Mouse (Mus musculus): ENCODE results near the gene Mindy2. TPM values are rescaled to one million over a fixed set of nuclear protein-coding genes. Genes with fewer than 3 reads are reported as not detected.
A peak's percentile ranks its signal among the peaks of the same experiment; 100 is the strongest.

Mindy2 gene
- total RNA-seq (2021), result 10 to 100 TPM; 17.8 to 19.0 TPM
- long read RNA-seq, experiment 1, full-length matches to known transcripts, result 9 of 11 reads
- long read RNA-seq, experiment 1, partial matches to known transcripts, result 0 of 11 reads
- long read RNA-seq, experiment 1, other reads (novel, unspliced or antisense), result 2 of 11 reads
- long read RNA-seq, experiment 2, full-length matches to known transcripts, result 32 of 36 reads
- long read RNA-seq, experiment 2, partial matches to known transcripts, result 2 of 36 reads
- long read RNA-seq, experiment 2, other reads (novel, unspliced or antisense), result 2 of 36 reads

DNA sequence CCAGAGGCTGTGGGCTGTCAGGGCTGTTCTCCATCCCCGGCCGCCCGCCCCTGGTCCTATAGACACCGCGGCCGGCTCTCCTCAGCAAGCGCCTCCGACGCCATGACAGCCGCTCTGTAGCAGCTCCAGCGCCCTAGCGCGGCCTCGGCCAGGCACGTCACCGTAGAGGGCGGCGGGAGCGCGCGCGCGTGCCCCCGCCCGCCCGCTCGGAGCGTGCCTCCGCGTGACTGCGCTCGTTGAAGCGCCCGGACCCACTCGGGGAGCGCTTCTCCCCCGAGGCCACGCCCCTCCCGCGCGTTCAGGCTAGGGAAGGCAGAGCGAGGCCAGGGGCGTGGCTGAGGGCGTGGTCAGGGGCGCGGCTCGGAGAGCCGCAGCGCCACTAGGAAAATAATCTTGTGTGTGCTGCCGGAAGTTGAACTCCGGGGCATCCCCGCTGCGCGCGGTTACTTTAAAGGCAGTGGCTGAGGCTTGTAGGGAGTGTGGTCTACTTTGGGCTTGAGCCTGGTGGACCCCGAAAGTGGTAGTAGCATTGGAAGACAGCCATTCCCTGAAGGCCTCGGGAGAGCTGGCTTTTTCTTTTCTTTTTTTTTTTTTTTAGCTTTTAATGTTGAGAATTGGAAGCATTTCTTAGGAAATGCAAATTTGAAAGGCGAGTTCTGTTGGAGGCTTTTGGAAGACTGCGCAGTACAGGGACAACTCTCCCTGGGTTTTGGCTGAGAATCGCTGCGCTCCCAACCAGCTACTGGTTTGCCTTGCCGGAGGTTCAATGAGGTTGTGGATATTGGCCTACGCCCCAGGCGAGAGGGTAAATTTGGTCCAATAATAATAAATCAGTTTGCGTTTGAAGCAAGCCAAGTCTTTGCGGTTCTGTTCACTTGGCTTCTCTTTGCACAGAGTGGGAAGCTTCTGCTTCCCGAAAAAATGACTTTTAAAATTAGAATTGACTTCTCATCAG lies at the start of gene Mindy2:
Gene Mindy2, minus strand, starts transcription at position 162 of the 955 bp plus-strand sequence.
- DNase-seq (ENCODE audit: low spot score in 2 of 2), result peak; percentile 94 to 98

DNA sequence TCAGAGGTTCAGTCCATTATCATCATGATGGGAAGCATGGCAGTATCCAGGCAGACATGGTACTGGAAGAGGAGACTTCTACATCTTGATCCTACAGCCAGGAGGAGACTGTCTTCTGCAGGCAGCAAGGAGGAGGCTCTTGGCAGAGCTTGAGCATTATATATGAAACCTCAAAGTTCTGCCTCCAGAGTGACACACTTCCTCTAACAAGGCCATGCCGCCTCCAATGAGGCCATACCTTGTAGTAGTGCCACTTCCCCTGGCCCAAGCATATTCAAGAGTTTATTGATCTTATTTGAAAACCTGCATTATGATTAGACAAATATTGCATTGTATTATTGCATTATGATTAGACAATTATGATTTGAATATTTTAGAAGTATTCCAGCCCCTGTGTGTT lies 49.5 kb upstream of the Mindy2 start:
- DNase-seq (ENCODE audit: low spot score in 2 of 2), result no peak

DNA sequence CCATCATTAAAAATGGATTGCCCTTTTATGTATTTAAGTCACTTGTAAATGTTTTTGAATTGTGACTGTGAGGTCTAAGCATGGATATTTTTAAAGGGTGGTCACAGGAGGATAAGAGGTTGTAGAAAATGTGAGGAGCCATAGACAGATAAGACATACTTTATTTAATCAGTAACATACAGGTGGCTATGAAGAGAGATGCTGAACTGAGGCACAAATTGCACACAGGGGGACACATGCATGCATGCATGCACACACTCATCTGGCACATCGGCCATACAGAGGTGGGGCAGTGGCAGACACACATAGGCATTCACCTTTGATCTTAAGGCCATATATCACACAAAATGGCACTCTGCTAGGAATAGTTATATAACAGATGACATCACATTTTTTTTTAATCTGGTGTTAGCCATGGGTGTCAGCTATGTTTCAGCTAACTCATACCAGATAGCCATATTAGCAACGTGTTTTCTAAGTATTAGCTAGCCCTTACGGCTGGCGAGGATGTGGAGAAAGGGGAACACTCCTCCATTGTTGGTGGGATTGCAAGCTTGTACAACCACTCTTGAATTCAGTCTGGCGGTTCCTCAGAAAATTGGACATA lies 46.7 kb upstream of the Mindy2 start:
- no peak for DNase-seq (ENCODE audit: low spot score in 2 of 2)

DNA sequence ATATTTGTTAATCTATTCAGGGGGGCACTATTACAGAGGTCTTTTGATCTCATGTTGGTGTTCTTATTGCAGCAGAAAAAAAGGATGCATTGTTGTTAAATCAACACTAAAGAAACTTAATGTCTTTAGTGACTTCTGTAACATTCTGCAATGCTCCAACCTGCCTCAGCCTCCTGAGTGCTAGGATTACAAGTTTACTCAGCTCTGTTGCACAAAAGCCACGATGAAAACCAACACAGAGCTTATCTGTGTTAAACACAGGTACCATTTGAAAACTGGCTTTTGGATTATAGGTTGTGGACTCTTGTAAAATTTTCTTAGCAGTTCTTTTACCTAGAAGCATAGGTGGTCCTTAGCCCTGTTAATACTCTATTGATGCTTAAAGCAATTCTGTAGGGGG lies 41.1 kb upstream of the Mindy2 start:
- no peak for DNase-seq (ENCODE audit: low spot score in 2 of 2)

DNA sequence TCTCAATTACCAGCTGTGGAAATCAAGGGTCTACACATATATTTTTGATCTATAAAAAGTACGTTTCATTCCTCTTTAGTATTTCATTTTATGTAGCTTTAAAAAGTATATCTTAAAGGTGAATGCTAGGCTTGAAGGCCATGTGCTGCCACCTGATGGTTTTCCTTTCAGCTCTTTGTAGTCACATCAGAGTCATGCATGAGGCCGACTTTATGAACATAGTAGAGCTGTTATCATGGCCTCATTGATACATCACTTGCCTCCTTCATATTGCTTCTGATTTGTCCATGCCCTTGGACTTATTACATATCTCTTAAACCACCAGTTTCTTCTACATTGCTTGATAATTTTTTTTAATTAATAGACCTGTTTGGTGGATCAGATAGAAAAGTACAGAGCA lies 38.7 kb upstream of the Mindy2 start:
- no peak for DNase-seq (ENCODE audit: low spot score in 2 of 2)

DNA sequence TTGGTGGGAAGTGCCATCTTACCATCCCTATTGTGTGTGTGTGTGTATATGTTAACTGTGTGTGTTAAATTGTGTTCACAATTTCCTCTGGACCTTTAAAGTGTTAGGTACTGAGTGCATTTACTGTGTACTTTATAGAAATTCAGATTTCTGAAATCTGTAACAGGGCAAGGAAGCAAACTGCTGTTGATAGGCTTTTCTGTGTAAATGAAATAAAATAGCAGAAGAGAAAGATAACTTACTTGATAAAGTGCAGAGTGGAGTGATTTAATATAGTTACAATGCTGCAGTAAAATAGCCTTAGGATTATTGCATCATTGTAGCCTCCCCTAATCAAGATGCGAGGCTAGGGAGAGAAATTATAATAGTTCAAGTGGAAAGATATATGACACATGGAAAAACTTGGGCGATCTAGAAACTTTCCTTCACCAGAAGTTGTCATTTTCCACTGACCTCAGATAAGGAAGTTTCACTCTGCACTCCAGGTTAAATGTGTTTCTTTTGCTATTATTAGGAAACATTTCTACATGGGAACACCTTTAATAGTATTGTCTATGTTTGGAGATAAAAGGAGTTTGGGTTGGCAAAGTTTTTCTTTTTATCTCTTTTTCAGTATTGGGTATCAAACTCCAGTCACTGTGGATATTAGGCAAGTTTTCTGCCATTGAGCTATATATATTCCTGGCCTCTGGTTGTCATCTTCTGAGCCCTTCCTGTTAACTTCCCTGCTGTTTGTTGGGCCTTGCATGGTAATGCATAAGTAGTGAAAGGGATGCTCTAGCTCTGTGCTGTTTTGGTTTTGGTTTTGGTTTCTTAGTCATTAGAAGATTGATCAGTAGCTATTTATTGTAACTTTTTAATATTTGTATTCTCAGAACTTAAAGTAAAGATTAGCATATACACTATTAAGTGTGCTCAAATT lies 35.1 kb upstream of the Mindy2 start:
- DNase-seq (ENCODE audit: low spot score in 2 of 2), result no peak

DNA sequence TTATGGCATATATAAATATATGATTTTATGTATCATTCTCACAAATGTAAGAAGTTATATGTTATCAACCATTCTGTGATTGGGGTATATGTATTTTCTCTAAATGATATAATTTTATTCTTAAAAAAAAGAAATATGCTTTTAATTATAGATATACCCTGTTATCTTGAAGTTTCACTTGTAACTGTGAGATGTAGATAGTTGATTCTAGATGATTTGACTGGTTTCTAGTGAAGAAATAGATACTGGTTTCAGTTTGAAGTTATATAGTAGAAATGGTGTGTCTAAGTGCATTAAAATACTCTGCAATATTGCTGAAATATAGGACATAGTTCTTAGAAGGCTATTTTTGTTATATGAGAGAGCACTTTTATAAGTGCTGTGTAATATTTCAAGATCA lies 33.6 kb upstream of the Mindy2 start:
- no peak for DNase-seq (ENCODE audit: low spot score in 2 of 2)

DNA sequence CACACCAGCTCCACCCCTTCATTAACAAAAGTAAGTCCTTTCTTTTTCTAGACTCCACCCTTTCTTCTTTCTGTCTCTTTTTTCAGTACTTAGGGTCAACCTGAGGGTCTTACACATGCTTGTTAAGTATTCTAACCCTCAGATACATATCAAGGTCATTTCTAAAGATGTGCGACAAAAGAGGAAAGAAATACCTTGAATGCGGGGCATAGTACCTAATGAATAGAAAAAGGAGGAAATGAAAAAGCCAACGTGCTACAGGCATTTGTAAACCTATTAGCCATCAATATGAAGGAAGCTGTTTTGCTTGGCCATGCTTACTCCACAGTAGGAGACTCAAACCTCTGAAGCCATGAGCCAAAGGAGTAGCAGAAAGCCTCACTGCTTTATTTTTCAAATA lies 33.0 kb upstream of the Mindy2 start:
- DNase-seq (ENCODE audit: low spot score in 2 of 2), result no peak

DNA sequence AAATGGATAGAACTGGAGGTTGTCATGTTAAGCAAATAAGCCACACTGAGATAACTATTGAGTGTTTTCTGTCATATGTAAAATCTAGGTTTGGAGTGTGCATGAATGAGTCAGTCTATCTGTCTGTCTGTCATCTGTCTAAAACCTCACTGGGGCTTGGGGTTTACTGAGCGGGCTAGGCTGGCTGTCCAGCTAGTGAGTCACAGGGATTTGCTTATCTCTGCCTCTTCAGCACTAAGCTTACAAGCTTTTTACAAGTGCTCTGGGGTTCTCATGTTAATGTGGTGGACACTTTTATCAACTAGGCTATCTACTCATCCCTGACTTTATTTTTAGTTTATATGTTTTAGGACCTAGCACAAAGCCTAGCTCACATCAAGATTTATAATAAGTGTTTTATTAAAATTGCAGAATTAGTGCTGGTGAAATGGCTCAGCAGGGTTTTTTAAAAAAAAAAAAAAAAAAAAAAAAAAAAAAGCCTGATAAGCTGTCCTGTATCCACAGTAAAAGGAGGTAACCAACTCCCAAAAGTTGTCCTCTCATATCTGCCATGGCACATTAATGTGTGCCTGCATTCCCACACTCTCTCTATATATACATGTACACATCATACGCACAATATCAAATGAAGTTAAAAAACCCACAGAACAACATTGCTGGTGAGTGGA lies 31.5 kb upstream of the Mindy2 start:
- DNase-seq (ENCODE audit: low spot score in 2 of 2), result no peak

DNA sequence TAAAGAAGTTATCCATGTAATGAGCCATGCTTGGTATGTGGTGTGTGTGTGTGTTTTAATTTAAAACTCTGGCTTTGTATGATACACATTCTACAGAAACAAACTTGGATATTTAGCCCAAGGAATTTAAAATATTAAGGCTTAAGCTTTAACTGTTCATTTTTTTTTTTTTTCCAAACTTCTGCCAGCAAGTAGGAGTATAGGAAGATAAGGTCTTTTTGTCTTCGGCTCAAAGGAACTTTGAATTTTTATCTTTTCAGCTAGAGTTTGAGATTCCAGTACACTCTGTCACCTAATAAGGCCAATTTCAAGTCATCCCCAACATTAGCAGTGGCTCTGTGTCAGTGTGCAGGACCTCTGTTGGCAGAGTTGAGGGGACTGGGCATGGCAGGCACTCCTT lies 25.2 kb upstream of the Mindy2 start:
- no peak for DNase-seq (ENCODE audit: low spot score in 2 of 2)

DNA sequence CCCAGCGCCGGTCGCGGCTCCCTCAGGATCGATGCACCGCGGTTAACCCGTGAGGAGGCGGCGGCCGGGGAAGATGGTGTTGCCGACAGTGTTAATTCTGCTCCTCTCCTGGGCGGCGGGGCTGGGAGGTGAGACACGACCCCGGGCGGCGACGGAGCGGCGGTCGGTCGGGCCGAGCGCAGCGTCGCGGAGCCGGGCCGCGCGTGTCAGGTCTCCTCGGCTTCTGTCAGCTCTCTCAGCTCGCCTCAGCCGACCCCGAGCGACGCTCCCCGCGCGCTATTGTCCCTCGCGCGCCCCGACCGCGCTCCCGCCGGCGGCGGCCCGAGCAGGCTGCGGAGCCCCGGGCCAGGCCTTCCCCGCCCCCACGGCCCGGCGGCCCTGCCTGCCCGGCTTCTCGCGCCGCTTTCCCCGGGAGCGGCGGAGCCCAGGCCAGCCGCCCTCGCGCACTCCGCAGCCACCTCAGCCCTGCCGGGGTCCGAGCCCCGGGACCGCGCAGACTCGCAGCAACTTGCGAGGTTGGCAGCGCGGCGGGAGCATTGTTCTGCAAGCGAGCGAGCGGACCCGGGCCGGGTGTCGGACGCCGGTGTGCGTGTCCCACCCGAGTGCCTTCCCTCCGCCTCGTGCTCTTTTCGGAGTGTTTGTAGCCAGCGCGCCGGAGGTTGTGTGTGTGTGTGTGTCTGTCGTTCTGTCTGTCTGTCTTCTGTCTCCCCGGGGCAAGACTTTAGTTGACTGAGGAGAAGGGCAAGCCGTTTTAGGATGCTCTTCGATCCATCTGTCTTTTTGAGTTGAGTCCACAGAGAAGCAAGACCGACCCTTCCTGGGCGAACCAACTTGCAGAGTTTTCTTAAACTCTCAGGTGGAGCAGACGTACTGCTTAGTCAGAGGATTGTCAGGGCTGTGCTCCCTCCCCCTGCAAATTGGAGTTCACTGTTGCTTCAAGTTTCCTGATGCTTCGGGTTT lies 22.4 kb upstream of the Mindy2 start:
- DNase-seq (ENCODE audit: low spot score in 2 of 2), result peak; percentile 5 to 8

DNA sequence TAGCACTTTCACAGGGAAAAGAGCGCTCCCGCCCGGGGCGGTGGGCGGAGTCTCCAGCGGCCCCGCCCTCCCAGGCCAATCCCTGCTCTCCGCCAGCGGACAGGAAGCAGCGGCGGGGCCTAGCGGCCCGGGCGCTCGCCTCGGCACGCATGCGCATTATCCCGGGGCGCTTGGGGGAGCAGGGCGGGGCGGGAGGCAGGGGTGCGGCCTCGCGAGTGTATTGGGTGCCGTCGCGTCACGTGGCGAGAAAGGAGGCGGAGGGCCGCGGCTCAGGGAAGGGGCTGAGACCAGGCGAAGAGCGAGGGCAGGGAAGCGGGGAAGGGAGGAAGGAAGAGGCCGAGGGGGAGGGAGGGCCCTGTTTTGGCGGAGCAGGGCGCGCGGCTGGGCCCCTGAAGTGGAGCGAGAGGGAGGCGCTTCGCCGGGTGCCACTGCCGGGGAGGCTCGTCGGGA lies 21.7 kb upstream of the Mindy2 start, which contains the start of gene Adam10:
Gene Adam10, plus strand, starts transcription at position 316 of the 450 bp plus-strand sequence.
- DNase-seq (ENCODE audit: low spot score in 2 of 2), result peak; percentile 98 to 99

DNA sequence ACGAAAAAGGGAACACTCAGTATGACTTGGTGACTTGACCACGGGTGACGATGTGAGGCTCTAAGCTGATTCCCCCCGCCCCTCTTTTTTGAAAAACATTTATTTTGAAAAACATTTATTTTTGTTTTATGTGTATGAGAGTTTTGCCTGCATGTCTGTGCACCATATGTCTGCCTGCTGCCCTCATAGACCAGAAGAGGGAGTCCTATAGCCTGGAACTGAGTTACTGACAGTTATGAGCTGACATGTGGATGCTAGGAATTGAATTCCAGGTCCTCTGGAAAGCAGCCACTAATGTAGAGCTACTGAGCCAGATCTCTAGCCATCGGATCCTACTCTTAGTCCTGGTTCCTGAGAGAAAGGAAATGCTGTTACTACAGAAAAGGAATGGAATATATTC lies 19.0 kb upstream of the Mindy2 start:
- DNase-seq (ENCODE audit: low spot score in 2 of 2), result no peak

DNA sequence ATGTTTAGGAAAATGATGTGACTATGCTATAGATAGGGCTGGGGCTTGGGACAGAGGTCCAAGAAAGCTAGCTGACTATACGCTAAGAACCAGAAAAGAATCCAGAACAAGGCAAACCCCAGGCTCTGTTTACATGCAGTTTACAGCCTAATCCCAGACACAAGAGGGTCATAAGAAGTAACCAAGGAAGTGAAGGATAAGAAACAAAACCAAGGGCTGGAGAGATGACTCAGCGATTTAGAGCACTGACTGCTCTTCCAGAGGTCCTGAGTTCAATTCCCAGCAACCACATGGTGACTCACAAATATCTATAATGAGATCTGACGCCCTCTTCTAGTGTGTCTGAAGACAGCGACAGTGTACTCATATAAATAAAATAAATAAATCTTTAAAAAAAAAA lies 18.1 kb upstream of the Mindy2 start:
- no peak for DNase-seq (ENCODE audit: low spot score in 2 of 2)

DNA sequence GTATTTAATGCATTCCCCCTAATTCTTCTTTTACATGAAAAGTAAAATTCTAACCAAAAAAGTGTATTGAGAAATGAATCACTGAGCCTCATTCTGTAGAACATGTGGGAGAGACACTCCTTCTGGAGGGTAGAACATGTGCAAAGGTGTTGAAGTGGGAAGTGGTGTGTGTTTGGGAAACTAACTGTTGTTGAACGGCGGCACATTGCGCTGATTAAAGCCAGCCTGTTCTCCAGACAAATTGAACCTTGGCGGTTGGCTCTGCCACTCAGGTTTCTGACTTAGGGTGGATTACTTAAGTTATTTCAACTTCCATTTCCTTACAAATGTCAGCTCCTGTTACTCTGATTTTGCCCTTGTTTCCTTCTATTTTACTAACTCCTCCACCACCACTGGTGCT lies 16.7 kb upstream of the Mindy2 start:
- no peak for DNase-seq (ENCODE audit: low spot score in 2 of 2)

DNA sequence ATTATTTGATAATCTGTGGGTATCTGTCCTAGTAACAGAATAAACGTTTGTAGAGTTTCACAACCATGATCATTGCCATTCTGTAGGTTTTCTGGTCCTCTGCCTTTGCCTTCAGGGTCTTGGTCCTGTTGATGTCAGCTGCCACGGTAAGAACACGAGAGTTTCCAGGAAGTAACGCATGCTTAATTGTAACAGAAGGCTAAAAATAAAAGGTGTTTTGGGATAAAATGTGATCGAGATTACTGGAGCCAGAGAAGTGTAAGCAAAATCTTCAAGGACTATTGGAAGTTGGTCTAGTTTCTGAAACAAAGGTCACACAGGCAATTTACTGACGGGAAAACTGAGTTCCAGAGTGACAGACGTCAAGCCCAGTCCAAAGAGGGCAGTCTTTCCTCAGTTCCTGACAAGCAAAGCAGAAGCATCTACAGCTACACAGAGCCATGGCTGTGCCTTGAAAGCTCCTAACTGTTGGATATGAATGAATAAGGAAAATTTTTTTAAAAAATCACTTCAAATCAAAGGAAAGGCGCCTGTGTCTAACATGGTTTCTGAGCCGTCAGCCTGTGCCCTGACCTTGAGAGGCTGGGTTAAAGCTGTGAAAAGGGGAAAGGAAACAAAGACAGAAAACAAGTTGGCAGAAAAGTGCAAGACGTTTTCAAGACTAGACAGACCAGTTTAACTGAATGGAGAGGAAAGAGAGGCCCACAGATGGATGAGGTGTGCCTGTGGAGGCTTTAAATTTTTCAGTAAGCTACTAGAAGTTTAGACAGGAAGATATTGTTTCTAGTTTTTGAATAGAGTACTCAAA lies 15.0 kb upstream of the Mindy2 start:
- DNase-seq (ENCODE audit: low spot score in 2 of 2), result no peak

DNA sequence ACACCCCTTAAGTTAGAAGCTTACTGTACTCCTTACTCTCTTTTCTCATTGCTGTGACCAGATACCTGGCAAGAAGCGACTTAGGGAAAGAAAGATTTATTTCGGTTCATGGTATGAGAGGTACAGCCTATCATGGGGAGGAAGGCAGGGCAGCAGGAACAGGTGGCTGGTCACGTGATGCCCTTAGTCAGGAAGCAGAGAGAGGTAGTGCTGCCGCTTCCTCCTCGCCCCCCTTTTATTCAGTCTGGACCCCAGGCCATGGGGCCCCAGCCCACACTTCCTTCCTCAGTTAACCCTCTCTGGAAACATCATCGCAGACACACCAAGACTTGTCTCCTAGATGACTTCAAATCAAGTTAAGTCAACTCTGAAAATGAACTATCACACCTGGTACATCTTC lies 14.3 kb upstream of the Mindy2 start:
- DNase-seq (ENCODE audit: low spot score in 2 of 2), result no peak

DNA sequence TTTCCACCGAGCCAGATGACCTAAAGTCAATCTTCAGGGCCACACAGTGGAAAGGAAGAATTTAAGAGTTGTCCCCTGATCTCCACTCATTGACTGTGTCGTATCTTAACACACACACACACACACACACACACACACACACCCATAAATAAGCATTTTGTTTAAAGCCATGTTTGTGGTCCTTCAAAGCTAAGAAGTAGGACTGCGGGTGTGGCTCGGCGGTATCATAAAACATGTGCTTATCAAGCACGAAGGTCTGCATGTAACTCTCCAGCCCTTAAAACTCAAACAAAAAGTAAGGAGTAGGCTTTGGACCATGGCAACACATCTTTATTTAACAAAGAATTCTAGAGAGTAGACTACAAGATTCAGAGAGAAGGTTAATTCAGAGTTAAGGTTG lies 13.4 kb upstream of the Mindy2 start:
- DNase-seq (ENCODE audit: low spot score in 2 of 2), result no peak
